Mouse (Mus musculus) brain, embryonic 14.5 days (tissue): Measurements from ENCODE around the gene Ikzf2. TPM values are rescaled to one million over a fixed set of nuclear protein-coding genes. Genes with fewer than 3 reads are reported as not detected.
A peak's percentile ranks its signal among the peaks of the same experiment; 100 is the strongest.

Source experiments
- DNase-seq: peaks from one replicate; pipeline ENCODE4 v3.0.0-alpha.2; 2011; ENCODE audit warnings: low read depth
- CTCF ChIP-seq: fragments of 200-500 bp; IDR thresholded peaks from 2 replicates; pipeline ENCODE4 v1.5.1; 2012; ENCODE audit warnings: inconsistent platforms, mild to moderate bottlenecking, moderate library complexity, borderline replicate concordance; ENCODE audit not compliant: insufficient read depth, insufficient read length; ENCODE audit errors: extremely low read depth
- POLR2A ChIP-seq: fragments of 200-500 bp; IDR thresholded peaks from 2 replicates; pipeline ENCODE4 v1.6.1; 2012; ENCODE audit warnings: mild to moderate bottlenecking, inconsistent platforms, borderline replicate concordance; ENCODE audit not compliant: poor library complexity, insufficient read depth, insufficient read length, severe bottlenecking; ENCODE audit errors: extremely low read depth
- polyA plus RNA-seq: library from polyadenylated mRNA; depleted of rRNA; stranded (reverse); fragments of >200 nt; gene quantifications from 2 replicates; pipeline ENCODE4 v1.2.3, GENCODE M21; 2012

Gene Ikzf2
- polyA plus RNA-seq, 1 experiment: 3.3 TPM

DNA sequence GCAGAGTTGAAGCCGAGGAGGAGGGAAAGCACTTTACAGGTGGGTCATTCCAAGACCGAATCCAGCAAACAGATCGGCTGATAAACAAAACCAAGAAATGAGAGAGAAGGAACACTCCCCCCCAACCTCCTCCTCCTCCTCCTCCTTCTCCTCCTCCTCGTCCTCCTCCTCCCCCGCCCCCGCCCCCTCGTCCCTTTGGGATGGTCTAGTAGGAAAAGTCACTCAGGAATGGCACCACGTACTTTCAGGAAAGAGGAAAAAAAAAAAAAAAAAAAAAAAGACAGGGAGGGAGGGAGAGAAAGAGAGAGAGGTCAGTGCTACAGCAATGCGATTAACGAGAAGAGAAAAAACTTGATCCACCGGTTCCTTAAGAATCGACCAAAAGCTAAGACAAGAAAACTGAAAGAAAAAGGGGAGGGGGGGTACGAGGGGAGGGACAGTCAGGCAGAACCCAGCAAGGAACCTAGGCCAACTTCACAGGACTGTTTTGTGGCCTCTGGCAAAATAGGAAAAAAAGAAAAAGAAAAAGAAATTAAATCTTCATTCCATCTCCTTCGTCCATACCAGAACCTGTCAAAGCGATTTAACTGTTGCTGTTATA is 1.1 kb downstream of the Ikzf2 start:
- TF ChIP-seq POLR2A: no peak
- TF ChIP-seq CTCF: no peak

DNA sequence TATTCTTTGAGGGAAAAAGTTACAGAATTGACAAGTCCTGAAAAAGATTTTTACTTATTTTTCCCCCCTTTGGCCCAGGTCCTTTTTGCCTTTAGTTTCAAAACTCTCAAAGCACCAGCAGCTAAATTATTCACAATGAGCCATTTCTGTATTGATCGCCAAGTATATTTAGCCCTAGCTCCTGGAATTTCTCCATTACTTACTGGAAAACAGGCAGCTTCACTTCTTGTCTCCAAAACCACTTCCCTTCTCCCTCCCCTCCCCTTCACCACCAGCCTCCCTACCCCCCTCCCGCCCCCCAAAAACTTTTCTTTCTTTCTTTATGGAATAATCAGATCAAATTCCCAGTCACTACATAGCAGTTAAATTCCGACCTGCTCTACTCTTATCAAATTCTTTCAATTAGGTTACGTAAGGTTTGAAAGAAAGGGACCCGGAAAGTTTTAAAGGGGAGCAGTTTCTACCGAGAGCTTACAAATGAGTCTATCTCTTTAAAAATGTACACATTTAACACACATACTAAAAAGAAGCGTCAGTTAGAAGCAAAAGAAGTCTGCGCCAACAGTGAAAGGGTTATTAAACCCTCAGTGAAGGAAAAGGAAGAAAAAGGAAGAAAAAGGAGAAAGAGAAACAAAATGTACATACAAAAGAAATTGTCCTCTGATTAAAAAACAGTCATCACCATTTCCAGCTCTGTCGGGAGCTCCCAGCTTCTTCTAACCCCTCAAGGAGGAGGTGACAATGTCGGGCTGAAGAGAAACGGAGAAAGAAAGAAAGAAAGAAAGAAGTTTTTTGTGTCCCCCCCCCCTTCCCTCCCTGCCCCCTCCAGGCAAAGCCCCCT is 1.8 kb downstream of the Ikzf2 start:
- peak; percentile 4 for DNase-seq

More for the DNA sequence above, 1.1 kb downstream of the Ikzf2 start:
- peak; percentile 39 for DNase-seq

DNA sequence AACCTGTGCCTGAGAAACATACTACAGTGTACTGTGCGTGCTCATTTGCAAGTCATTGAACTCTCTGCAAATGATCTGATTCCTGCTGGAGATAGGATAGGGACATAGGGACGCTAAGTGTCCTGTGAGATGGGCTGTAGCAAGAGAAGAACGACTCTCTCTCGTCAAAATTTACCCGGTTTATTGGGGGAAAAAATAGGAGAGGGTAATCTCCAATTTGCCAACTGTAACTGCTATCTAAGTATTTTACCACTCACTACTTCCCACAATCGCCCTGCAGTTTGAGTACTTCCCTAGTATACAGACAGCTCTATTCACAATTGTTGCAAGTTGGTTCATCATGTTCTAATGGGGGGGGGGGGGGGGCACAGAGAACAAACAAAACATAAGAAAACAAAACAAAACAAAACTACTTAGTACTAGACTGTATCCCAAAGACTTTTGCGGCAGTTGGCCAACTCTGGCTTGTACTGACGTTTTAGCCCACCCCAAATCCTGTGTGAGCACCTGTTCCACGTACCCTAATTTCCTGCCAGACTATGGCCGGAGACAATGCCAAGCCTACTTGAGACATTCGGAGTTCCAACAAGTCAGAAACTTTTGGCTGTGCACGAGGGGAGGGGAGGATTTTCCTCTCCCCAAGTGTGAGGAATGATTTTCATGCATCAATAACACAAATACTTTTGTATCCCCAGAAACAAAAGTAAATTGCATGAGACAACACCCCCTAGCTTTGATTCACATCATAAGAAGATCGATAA is 2.6 kb downstream of the Ikzf2 start:
- no peak for TF ChIP-seq CTCF
- TF ChIP-seq POLR2A: no peak
- DNase-seq: peak; percentile 20

More for the DNA sequence above, 1.8 kb downstream of the Ikzf2 start:
- TF ChIP-seq CTCF: no peak
- TF ChIP-seq POLR2A: no peak

DNA sequence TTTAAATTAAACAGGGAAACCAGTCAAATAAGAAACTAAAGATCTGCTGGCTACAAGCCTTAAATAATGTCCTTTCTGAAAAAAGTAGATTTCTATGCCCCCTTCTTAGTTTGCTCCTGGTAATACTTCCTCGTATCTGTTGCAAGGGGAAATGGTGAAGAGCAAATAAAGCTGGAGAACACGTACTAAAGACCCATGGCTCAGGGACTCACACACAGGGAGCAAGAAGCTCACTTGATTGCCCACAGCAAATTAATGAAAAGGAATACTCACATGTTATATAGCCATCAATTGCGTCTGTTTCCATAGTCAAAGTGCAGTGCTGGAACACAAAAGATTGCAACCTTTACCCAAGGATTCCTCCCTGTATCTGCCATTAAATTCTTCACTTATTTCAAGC is 3.2 kb downstream of the Ikzf2 start:
- DNase-seq: no peak
- TF ChIP-seq POLR2A (no peak), CTCF (no peak)

DNA sequence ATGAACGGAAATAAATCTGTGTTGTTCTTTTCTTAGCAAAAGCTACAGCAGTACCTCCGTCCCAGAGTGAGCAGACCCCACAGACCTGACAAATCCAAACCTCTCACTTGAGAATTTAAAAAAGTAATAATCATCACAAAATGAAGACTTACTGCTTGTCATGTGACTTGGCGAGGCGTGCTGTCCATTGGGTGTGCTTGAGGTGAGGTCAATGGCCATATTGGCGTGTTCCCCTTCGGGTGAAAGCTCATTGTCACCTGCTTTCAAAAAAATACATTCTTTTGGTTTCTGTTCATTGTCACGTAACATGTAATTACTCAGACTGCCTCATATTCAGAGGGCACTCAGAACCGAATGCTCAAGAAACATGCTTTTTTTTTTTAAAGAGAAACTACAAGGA is 4.0 kb downstream of the Ikzf2 start:
- no peak for DNase-seq
- no peak for TF ChIP-seq CTCF
- no peak for TF ChIP-seq POLR2A

DNA sequence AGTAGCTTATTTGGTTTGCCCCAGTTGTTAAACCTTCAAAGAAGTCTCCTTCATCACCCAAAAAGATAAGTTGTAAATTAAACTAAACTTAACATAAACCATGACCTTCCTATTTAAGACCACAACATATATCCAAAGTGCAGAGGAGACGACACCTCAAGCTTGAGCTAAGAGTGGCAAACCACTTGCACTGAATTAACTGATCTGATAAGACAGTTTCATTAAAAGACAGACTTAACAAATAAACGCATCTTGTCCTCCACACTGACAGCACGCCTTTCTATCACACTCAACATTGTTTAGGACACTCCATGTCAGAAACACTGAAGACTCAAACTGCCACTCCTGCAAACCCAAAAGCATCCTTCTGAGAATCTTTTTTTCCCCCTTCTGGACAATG is 4.8 kb downstream of the Ikzf2 start:
- TF ChIP-seq CTCF (no peak), POLR2A (no peak)
- no peak for DNase-seq

DNA sequence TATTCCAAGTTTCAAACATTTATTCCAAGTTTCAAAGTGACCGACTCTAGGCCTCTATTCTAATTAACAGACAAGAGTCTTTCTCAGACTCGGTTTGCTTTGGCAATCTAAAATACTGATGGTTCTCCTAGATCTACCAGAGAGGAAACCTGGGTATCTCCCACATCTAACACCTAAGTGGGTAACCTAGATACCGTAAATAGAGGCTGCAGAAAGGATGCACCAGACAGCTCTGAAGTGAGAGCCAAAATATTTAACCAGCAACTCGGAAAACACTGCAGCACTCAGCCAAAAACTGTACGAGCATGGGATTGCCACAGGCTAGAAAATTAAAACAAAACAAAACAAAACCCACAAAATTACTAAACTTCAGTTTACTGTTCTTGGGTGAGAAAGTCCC is 6.0 kb downstream of the Ikzf2 start:
- TF ChIP-seq POLR2A (no peak), CTCF (no peak)

DNA sequence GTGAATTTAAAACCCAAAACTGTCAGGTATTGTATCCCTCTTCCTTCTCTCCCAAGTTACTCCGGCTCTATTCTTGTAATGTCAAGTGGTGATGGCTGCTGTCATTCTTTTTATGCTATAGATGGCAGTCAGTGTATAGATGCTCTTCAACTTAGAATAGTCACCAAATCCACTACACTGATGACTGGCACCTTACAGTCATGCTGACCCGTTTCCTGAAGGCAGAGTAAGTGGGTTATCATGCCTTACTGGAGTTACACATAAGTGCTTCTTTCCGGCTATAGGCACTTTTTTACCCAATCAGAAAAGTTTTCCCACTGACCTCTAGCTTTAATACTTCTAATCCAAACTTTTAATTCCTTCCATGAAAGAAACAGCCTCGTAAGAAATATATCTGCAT is 6.5 kb downstream of the Ikzf2 start:
- no peak for DNase-seq
- TF ChIP-seq POLR2A (no peak), CTCF (no peak)

More for the DNA sequence above, 6.0 kb downstream of the Ikzf2 start:
- DNase-seq: no peak

DNA sequence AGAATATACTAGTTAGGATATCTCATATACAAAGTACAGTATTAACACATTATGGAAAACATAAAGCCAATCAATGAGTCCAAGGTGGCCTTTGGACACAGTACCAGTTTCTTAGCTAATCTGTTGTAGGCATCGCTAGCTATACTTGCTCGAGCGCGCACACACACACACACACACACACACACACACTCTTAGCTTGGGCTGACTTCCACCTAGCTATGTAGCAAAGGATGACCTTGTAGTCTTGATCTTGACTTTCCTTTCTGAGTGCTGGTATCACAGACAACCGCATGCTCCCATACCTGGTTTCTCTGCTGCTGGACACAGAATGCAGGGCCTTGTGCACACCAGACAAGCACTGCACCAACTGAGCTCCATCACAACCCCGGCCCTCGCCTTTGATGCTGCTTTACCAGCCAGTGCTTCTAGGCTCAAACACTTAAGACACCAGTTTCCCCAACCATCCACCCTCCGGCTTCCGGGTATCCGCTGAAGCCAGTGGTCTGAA is 17.1 kb downstream of the Ikzf2 start:
- TF ChIP-seq CTCF (no peak), POLR2A (no peak)
- DNase-seq: no peak

DNA sequence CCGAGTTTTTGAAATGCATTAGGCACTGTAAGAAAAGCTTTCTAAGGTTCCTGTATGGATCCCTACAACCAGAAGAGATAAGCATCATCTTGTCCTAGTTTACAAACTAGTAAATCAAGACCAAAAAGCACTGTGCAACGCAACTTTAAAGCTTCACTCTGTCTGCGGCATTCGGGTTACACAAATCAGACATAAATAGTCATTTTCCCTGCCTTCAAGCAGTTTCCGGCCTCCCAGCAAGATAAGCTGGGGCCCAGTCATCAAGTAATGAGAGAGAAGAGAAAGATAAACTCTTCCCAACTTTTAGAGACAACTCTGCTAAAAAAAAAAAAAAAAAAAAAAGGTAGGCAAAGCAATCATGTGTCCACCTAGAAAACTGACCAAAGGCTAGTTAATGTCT is 19.6 kb downstream of the Ikzf2 start:
- no peak for DNase-seq
- TF ChIP-seq CTCF (no peak), POLR2A (no peak)

DNA sequence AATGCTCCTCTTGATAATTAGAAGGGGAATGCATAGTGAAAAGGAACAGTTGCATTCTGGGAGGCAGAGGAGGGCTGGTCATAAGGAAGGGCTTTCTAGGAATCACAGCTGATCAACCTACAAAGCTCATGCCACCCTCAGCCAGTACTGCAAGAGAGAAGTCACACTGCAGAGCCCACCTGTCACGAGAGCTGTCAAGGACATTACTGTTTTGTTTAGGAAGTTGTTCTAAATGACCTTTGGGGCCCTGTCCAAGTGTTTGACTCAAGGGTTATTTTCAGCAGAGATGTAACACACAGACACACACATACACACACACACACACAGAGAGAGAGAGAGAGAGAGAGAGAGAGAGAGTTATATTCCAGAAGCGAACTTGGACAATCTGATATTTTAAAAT is 27.3 kb downstream of the Ikzf2 start:
- TF ChIP-seq CTCF (no peak), POLR2A (no peak)
- DNase-seq: no peak

DNA sequence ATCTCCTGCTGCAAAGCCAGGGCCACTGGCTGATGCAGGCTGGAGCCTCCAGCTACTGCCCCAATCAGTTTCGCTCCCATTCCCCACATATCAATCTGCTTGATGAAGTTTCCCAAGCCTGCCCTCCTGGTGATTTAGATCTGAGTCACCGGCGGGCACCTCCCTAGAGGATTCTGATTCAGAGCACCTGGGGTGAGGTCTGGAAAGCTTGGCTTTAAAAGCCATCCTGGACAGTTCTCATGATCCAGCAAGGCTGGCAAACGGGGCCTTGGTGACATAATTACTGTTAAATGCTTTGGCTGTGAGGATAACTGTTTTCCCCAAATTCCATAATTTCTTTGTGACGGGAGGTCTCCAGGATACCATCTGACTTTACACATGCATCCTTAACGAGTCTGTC is 29.0 kb downstream of the Ikzf2 start:
- DNase-seq: no peak
- TF ChIP-seq POLR2A (no peak), CTCF (no peak)
